Mouse (Mus musculus): Measurements from ENCODE around the gene Rab5c. TPM values are rescaled to one million over a fixed set of nuclear protein-coding genes. Genes with fewer than 3 reads are reported as not detected.

Rab5c gene
- polyA plus RNA-seq, 1 experiment from 2014 or later = 82.7 TPM

DNA sequence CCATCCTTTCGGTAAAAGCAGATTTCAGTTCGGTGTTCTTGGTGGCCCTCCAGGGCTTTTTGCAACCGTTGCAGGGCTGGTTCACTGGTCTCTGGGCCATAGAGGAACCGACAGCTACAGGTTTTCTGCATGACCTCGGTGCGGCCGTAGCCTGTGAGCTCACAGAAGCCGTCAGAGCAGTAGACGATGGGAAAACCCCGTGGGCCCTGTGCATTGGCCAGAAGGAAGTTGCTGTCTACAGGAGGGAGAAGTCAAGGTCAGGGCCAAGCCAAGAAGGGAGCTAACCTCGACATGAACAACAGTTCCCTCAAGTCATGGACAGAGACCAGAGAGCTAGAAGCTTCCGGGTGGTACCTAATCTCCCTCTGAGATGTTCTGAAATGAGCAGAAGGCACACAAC, 19.6 kb upstream of the Rab5c start:
- WGBS = 89% methylated on average over 12 of the region's 12 CpGs
- ATAC-seq (ENCODE audit: low read depth) = no peak
- Histone ChIP-seq H3K4me2 (ENCODE audit: low read depth, low read length) (no peak overlapping the region), H3K9ac (replicated peaks; ENCODE audit: low read depth, low read length) (no peak overlapping the region), H3K9me3 (ENCODE audit: control insufficient read depth, low read length) (no peaks in the 10 kb centered on the region), H3K27me3 (ENCODE audit: control insufficient read depth, insufficient read depth, low read length) (peaks cover 8% of the 10 kb centered on the region; the same call in 1 of the 2 replicates), H3K36me3 (ENCODE audit: control insufficient read depth, insufficient read depth, low read length) (no peaks in the 10 kb centered on the region), H3K4me3 (ENCODE audit: low read depth, low read length) (no peak overlapping the region), H3K4me1 (ENCODE audit: control insufficient read depth, insufficient read depth, low read length) (no peaks in the 10 kb centered on the region), H3K27ac (ENCODE audit: low read depth, low read length) (no peak overlapping the region)

DNA sequence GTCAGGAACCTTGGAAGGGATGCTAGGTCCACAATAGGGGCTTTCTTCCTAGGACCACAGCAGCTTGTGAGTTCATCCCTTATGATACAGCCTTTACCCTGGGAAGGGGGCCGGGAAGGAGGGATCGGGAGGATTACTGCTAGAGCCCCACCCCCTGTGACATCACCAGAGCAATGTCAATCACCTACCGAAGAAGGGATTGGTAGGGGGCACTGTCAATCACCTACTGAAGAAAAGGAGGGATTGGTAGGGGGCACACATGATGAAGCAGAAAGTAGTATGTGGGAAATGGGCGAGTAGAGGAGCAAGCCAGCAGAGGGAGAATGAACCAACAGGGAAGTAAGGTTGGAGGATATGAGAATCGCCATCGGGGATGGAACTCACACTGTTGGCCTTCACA, 18.5 kb upstream of the Rab5c start:
- ATAC-seq (ENCODE audit: low read depth) = no peak
- H3K4me3 ChIP-seq (ENCODE audit: low read depth, low read length) = no peak overlapping the region
- no peaks in the 10 kb centered on the region for H3K36me3 ChIP-seq (ENCODE audit: control insufficient read depth, insufficient read depth, low read length)
- WGBS = 78% methylated on average over 6 of the region's 6 CpGs
- H3K27me3 ChIP-seq (ENCODE audit: control insufficient read depth, insufficient read depth, low read length) = peaks cover 8% of the 10 kb centered on the region; the same call in 1 of the 2 replicates
- no peaks in the 10 kb centered on the region for H3K4me1 ChIP-seq (ENCODE audit: control insufficient read depth, insufficient read depth, low read length)
- no peak overlapping the region for H3K4me2 ChIP-seq (ENCODE audit: low read depth, low read length)
- H3K9me3 ChIP-seq (ENCODE audit: control insufficient read depth, low read length) = no peaks in the 10 kb centered on the region
- no peak overlapping the region for H3K27ac ChIP-seq (ENCODE audit: low read depth, low read length)
- H3K9ac ChIP-seq (replicated peaks; ENCODE audit: low read depth, low read length) = no peak overlapping the region

DNA sequence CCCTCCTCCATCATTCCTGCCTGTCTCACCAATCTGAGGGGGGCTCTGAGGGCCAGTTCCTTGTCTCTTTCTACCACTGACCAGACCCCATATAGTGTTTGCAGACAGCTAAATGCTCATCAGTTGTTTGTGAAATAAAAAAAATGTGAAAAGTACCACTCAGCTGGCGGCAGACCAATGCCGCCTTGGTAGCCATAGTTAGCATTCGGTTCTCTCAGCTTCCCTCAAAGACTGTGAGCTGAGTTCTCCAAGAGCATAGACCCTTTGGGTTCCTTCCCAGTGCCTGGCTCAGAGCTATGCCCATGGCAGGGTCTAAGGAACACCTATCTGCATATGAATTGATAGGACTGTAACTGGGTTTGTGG, 16.7 kb upstream of the Rab5c start:
- H3K36me3 ChIP-seq (ENCODE audit: control insufficient read depth, insufficient read depth, low read length) = 0 out of 2 replicates have a peak, but pooled peaks cover 3% of the 10 kb centered on the region
- no peak overlapping the region for H3K4me3 ChIP-seq (ENCODE audit: low read depth, low read length)
- no peaks in the 10 kb centered on the region for H3K4me1 ChIP-seq (ENCODE audit: control insufficient read depth, insufficient read depth, low read length)
- 91% methylated on average over 3 of the region's 3 CpGs for WGBS
- no peak overlapping the region for H3K27ac ChIP-seq (ENCODE audit: low read depth, low read length)
- no peaks in the 10 kb centered on the region for H3K9me3 ChIP-seq (ENCODE audit: control insufficient read depth, low read length)
- H3K27me3 ChIP-seq (ENCODE audit: control insufficient read depth, insufficient read depth, low read length) = peaks cover 8% of the 10 kb centered on the region; the same call in 1 of the 2 replicates
- H3K9ac ChIP-seq (replicated peaks; ENCODE audit: low read depth, low read length) = no peak overlapping the region
- no peak for ATAC-seq (ENCODE audit: low read depth)
- H3K4me2 ChIP-seq (ENCODE audit: low read depth, low read length) = no peak overlapping the region

GRCm38 (mm10) chr11:100754021-100754692, 16.1 kb upstream of the Rab5c start:
- 0 out of 2 replicates have a peak, but pooled peaks cover 3% of the 10 kb centered on the region for H3K36me3 ChIP-seq (ENCODE audit: control insufficient read depth, insufficient read depth, low read length)
- 85% methylated on average over 11 of the region's 12 CpGs for WGBS

DNA sequence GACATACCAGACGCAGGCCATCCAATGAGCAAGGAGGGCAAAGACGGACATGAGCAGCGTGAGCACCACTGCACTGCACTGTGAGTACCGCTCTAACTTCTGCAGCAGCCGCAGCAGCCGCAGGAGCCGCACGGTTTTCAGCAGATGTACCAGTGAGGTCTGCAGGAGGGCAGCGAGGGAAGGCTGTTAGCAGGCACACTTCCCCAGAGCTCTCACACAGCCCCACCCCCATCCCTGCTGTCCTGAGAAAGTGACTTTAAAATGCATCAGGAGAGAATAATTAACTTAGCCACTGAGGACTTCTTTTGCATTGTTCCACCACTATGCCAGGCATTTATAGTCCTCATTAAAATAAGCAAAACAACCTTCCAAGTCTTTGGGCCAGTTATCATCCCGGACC, 14.3 kb upstream of the Rab5c start:
- 17% methylated on average over 10 of the region's 10 CpGs for WGBS

More at GRCm38 (mm10) chr11:100754021-100754692, 16.1 kb upstream of the Rab5c start:
- no peaks in the 10 kb centered on the region for H3K4me1 ChIP-seq (ENCODE audit: control insufficient read depth, insufficient read depth, low read length)
- ATAC-seq (ENCODE audit: low read depth) = no peak
- H3K9ac ChIP-seq (replicated peaks; ENCODE audit: low read depth, low read length) = no peak overlapping the region
- H3K4me2 ChIP-seq (ENCODE audit: low read depth, low read length) = no peak overlapping the region
- no peaks in the 10 kb centered on the region for H3K9me3 ChIP-seq (ENCODE audit: control insufficient read depth, low read length)
- no peak overlapping the region for H3K4me3 ChIP-seq (ENCODE audit: low read depth, low read length)
- no peak overlapping the region for H3K27ac ChIP-seq (ENCODE audit: low read depth, low read length)
- peaks cover 3% of the 10 kb centered on the region; the same call in 1 of the 2 replicates for H3K27me3 ChIP-seq (ENCODE audit: control insufficient read depth, insufficient read depth, low read length)

GRCm38 (mm10) chr11:100750127-100750526, 12.1 kb upstream of the Rab5c start:
- 89% methylated on average over 16 of the region's 16 CpGs for WGBS
- Histone ChIP-seq H3K27ac (ENCODE audit: low read depth, low read length) (no peak overlapping the region), H3K36me3 (ENCODE audit: control insufficient read depth, insufficient read depth, low read length) (0 out of 2 replicates have a peak, but pooled peaks cover 3% of the 10 kb centered on the region), H3K9me3 (ENCODE audit: control insufficient read depth, low read length) (no peaks in the 10 kb centered on the region), H3K4me3 (ENCODE audit: low read depth, low read length) (no peak overlapping the region), H3K4me1 (ENCODE audit: control insufficient read depth, insufficient read depth, low read length) (no peaks in the 10 kb centered on the region), H3K4me2 (ENCODE audit: low read depth, low read length) (no peak overlapping the region), H3K27me3 (ENCODE audit: control insufficient read depth, insufficient read depth, low read length) (no peaks in the 10 kb centered on the region), H3K9ac (replicated peaks; ENCODE audit: low read depth, low read length) (no peak overlapping the region)
- ATAC-seq (ENCODE audit: low read depth) = no peak

More for the DNA sequence above, 14.3 kb upstream of the Rab5c start:
- no peaks in the 10 kb centered on the region for H3K27me3 ChIP-seq (ENCODE audit: control insufficient read depth, insufficient read depth, low read length)
- 0 out of 2 replicates have a peak, but pooled peaks cover 3% of the 10 kb centered on the region for H3K36me3 ChIP-seq (ENCODE audit: control insufficient read depth, insufficient read depth, low read length)
- H3K4me1 ChIP-seq (ENCODE audit: control insufficient read depth, insufficient read depth, low read length) = no peaks in the 10 kb centered on the region
- ATAC-seq (ENCODE audit: low read depth) = no peak
- no peak overlapping the region for H3K4me3 ChIP-seq (ENCODE audit: low read depth, low read length)
- no peak overlapping the region for H3K9ac ChIP-seq (replicated peaks; ENCODE audit: low read depth, low read length)
- no peaks in the 10 kb centered on the region for H3K9me3 ChIP-seq (ENCODE audit: control insufficient read depth, low read length)
- H3K27ac ChIP-seq (ENCODE audit: low read depth, low read length) = no peak overlapping the region
- H3K4me2 ChIP-seq (ENCODE audit: low read depth, low read length) = no peak overlapping the region

DNA sequence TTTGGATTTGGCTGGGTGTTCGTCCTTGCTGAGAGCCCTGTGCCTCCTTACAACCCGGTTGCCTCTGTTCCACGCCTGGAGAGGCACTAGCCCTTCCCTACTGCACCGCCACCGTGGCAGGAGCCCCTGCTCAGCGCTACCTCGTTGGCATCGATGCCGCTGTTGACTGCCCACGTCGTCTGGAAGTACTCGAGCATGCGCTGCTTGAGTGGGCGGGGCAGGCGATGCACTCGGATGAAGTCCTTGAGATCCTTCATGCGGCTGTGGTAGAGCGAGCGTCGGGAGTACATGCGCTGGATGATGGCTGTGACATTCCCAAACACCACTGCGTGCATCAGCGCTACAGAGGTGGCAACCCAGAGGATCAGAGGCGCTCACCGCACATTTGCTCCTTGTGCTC, 11.5 kb upstream of the Rab5c start:
- Histone ChIP-seq H3K4me2 (ENCODE audit: low read depth, low read length) (no peak overlapping the region), H3K27ac (ENCODE audit: low read depth, low read length) (no peak overlapping the region), H3K36me3 (ENCODE audit: control insufficient read depth, insufficient read depth, low read length) (0 out of 2 replicates have a peak, but pooled peaks cover 3% of the 10 kb centered on the region), H3K4me1 (ENCODE audit: control insufficient read depth, insufficient read depth, low read length) (no peaks in the 10 kb centered on the region), H3K27me3 (ENCODE audit: control insufficient read depth, insufficient read depth, low read length) (no peaks in the 10 kb centered on the region), H3K9ac (replicated peaks; ENCODE audit: low read depth, low read length) (no peak overlapping the region), H3K9me3 (ENCODE audit: control insufficient read depth, low read length) (no peaks in the 10 kb centered on the region), H3K4me3 (ENCODE audit: low read depth, low read length) (no peak overlapping the region)
- WGBS = 53% methylated on average over 25 of the region's 25 CpGs
- no peak for ATAC-seq (ENCODE audit: low read depth)

- Histone ChIP-seq H3K9ac (replicated peaks; ENCODE audit: low read depth, low read length) (no peak overlapping the region), H3K27me3 (ENCODE audit: control insufficient read depth, insufficient read depth, low read length) (no peaks in the 10 kb centered on the region), H3K9me3 (ENCODE audit: control insufficient read depth, low read length) (no peaks in the 10 kb centered on the region), H3K27ac (ENCODE audit: low read depth, low read length) (no peak overlapping the region), H3K4me1 (ENCODE audit: control insufficient read depth, insufficient read depth, low read length) (no peaks in the 10 kb centered on the region), H3K4me3 (ENCODE audit: low read depth, low read length) (no peak overlapping the region), H3K36me3 (ENCODE audit: control insufficient read depth, insufficient read depth, low read length) (0 out of 2 replicates have a peak, but pooled peaks cover 3% of the 10 kb centered on the region), H3K4me2 (ENCODE audit: low read depth, low read length) (no peak overlapping the region)
- 83% methylated on average over 4 of the region's 4 CpGs for WGBS
- ATAC-seq (ENCODE audit: low read depth) = no peak
Measured at GRCm38 (mm10) chr11:100748620-100749019, 10.6 kb upstream of the Rab5c start.

DNA sequence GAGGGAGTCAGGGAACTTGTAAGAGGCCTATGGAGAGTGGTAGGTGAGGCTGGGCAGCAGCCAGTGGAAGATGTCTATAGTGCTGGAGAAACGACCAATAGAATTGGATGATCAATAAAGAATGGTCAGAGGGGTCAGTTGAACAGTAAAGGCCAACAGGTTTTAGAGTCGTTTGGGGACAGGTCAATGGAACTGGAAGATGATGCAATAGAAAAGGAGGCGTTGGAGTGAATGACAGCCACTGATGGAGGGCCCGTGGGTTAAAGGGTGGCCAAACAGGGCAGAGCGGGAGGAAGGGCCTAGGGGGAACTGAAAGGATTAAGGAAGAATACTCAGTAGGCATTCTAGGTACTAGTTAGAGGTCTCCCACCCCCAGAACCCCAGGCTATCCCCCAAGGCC, 9.1 kb upstream of the Rab5c start:
- Histone ChIP-seq H3K4me2 (ENCODE audit: low read depth, low read length) (no peak overlapping the region), H3K27me3 (ENCODE audit: control insufficient read depth, insufficient read depth, low read length) (no peaks in the 10 kb centered on the region), H3K27ac (ENCODE audit: low read depth, low read length) (no peak overlapping the region), H3K9me3 (ENCODE audit: control insufficient read depth, low read length) (no peaks in the 10 kb centered on the region), H3K36me3 (ENCODE audit: control insufficient read depth, insufficient read depth, low read length) (0 out of 2 replicates have a peak, but pooled peaks cover 3% of the 10 kb centered on the region), H3K9ac (replicated peaks; ENCODE audit: low read depth, low read length) (no peak overlapping the region), H3K4me3 (ENCODE audit: low read depth, low read length) (no peak overlapping the region), H3K4me1 (ENCODE audit: control insufficient read depth, insufficient read depth, low read length) (no peaks in the 10 kb centered on the region)
- WGBS = 68% methylated on average over 5 of the region's 5 CpGs
- no peak for ATAC-seq (ENCODE audit: low read depth)
